Mouse (Mus musculus): ENCODE measurements at regions not wholly inside any gene's neighbourhood (a gene's known extent, or its start where the extent isn't known, plus 50 kb on each side); places are given as distances from the start of the nearest gene placed in this dataset.

DNA sequence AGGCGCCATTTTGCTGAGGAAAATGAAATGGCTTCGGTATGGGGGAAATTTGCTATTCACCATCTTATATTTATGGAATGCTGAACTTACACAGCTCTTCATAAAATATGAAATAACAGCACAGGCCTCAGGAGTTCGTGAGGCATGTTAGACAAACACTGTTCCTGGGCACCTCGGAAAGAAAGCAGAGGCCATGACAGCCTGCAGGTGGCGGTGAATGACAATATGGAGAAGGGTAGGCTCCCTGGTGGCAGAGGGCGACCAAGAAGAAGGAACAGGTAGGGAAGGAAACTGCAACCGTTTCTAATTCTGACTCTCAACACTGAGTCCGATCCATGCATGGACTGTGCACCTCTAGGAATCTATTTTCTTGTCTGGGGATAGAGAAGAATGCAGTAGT, 553.6 kb upstream of the Tmpo start:
- Histone ChIP-seq H3K9ac (ENCODE audit: low read depth, poor library complexity, severe bottlenecking) (no peak overlapping the region), H3K36me3 (ENCODE audit: control insufficient read depth, insufficient read depth, low read length, poor library complexity, severe bottlenecking) (no peaks in the 10 kb centered on the region), H3K4me1 (ENCODE audit: control insufficient read depth, insufficient read depth, low read length) (no peaks in the 10 kb centered on the region), H3K27me3 (ENCODE audit: control insufficient read depth, insufficient read depth, low read length, poor library complexity, severe bottlenecking) (no peaks in the 10 kb centered on the region), H3K9me3 (replicated peaks; ENCODE audit: control insufficient read depth, insufficient read depth, low read length, poor library complexity, severe bottlenecking) (no peaks in the 10 kb centered on the region), H3K27ac (ENCODE audit: insufficient read depth, low read length) (no peak overlapping the region), H3K4me3 (ENCODE audit: low read depth, low read length) (no peak overlapping the region)
- TF ChIP-seq EP300 (IDR thresholded peaks at IDR 0.05; ENCODE audit: insufficient read depth, low read depth, low read length) (no peak), CTCF (IDR thresholded peaks at IDR 0.05; ENCODE audit: low read depth, low read length) (no peak), POLR2A (IDR thresholded peaks at IDR 0.05; ENCODE audit: insufficient read depth, low read length) (no peak)

DNA sequence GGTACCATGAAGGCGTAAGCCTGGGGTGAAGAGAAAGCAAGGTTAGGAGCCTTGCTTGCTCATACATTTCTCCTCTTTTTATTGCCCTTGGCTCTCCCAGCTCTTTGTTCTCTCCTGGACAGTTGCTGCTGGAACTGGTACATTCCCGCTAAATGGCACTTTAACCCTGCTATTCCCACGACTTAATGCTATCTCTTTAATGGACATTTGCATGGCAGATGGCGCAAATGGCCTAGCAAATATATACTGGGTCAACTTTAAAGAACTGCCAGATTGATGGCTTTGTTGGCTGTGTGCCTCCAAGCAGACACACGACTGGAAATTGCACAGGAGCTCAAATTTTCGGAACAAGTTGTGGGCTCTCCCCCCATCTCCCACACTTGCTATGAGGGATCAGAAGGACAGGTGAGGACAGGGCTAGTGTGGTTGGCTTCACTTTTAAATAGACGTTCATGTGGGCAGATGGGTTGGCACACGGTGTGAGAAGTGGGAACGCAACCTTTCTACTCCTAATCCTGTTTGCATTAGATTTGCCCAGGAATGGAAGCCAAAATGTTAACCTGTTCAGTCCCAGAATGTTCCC, 551.0 kb upstream of the Tmpo start:
- Histone ChIP-seq H3K9me3 (replicated peaks; ENCODE audit: control insufficient read depth, insufficient read depth, low read length, poor library complexity, severe bottlenecking) (no peaks in the 10 kb centered on the region), H3K4me3 (ENCODE audit: low read depth, low read length) (no peak overlapping the region), H3K36me3 (ENCODE audit: control insufficient read depth, insufficient read depth, low read length, poor library complexity, severe bottlenecking) (no peaks in the 10 kb centered on the region), H3K27me3 (ENCODE audit: control insufficient read depth, insufficient read depth, low read length, poor library complexity, severe bottlenecking) (no peaks in the 10 kb centered on the region), H3K9ac (ENCODE audit: low read depth, poor library complexity, severe bottlenecking) (no peak overlapping the region), H3K4me1 (ENCODE audit: control insufficient read depth, insufficient read depth, low read length) (no peaks in the 10 kb centered on the region), H3K27ac (ENCODE audit: insufficient read depth, low read length) (no peak overlapping the region)
- no peak for TF ChIP-seq EP300 (IDR thresholded peaks at IDR 0.05; ENCODE audit: insufficient read depth, low read depth, low read length)
- no peak for TF ChIP-seq POLR2A (IDR thresholded peaks at IDR 0.05; ENCODE audit: insufficient read depth, low read length)
- TF ChIP-seq CTCF (IDR thresholded peaks at IDR 0.05; ENCODE audit: low read depth, low read length) = no peak

DNA sequence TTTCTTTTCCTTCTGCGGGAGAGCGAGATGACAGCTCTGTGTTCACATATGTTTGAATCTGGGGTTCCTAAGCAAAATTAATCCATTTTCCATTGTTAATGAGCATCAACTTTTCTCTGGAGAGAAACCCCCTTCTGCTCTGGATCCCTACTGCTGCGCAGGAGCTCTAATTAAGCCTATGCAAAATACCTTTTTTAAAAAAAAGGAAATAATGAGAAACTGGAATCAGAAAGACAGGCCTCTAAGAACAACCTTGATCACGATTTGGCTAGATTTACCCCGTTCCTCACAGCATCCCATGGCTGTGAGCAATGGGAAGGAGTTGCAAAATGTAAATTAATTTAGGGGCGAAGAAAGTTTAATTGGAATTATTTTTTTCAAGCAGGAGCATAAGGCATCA, 548.9 kb upstream of the Tmpo start:
- no peak overlapping the region for H3K4me3 ChIP-seq (ENCODE audit: low read depth, low read length)
- no peaks in the 10 kb centered on the region for H3K4me1 ChIP-seq (ENCODE audit: control insufficient read depth, insufficient read depth, low read length)
- H3K9me3 ChIP-seq (replicated peaks; ENCODE audit: control insufficient read depth, insufficient read depth, low read length, poor library complexity, severe bottlenecking) = no peaks in the 10 kb centered on the region
- H3K36me3 ChIP-seq (ENCODE audit: control insufficient read depth, insufficient read depth, low read length, poor library complexity, severe bottlenecking) = no peaks in the 10 kb centered on the region
- no peak overlapping the region for H3K9ac ChIP-seq (ENCODE audit: low read depth, poor library complexity, severe bottlenecking)
- no peaks in the 10 kb centered on the region for H3K27me3 ChIP-seq (ENCODE audit: control insufficient read depth, insufficient read depth, low read length, poor library complexity, severe bottlenecking)
- no peak for TF ChIP-seq POLR2A (IDR thresholded peaks at IDR 0.05; ENCODE audit: insufficient read depth, low read length)
- TF ChIP-seq CTCF (IDR thresholded peaks at IDR 0.05; ENCODE audit: low read depth, low read length) = no peak
- TF ChIP-seq EP300 (IDR thresholded peaks at IDR 0.05; ENCODE audit: insufficient read depth, low read depth, low read length) = no peak
- H3K27ac ChIP-seq (ENCODE audit: insufficient read depth, low read length) = no peak overlapping the region

DNA sequence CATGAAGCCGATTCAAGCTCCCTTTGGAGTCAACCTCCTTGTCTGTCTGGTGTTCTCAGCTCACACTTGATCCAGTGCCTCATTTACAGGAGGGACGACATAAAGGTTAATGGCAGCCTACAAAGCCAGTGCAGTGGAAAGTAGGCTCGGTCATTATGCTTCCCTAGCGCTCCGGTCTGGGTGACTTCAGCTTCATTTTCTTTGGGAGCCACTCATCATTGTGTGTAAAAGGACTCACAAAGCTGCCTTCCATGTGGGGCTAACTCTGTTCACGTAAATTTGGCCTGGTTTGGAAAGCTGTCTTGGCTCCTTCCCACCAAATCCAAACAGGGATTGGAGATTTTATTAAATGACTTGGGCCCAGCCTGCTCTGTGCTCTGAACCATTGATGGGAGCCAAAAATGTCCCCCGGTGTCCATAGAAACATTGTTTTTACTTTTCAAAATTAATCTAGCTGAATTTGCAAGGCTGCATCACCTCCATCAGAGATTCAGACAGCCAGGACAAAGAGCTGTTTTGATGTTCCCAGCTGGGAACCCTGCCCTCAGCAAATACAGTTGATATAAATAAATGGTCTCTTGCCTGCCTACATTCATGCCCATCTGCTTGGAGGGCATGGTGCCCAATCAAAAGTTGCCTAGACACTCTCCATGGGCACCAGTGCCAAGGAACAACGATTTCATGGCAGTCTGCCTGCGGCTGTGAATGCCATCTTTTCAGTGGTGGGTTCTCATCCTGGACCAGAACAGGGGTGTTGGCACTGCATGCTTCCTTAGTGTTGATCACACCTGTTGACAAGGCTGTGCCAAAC, 538.7 kb upstream of the Tmpo start:
- Histone ChIP-seq H3K4me3 (ENCODE audit: low read depth, low read length) (no peak overlapping the region), H3K27ac (ENCODE audit: insufficient read depth, low read length) (no peak overlapping the region), H3K9me3 (replicated peaks; ENCODE audit: control insufficient read depth, insufficient read depth, low read length, poor library complexity, severe bottlenecking) (no peaks in the 10 kb centered on the region), H3K4me1 (ENCODE audit: control insufficient read depth, insufficient read depth, low read length) (no peaks in the 10 kb centered on the region), H3K27me3 (ENCODE audit: control insufficient read depth, insufficient read depth, low read length, poor library complexity, severe bottlenecking) (no peaks in the 10 kb centered on the region), H3K36me3 (ENCODE audit: control insufficient read depth, insufficient read depth, low read length, poor library complexity, severe bottlenecking) (no peaks in the 10 kb centered on the region), H3K9ac (ENCODE audit: low read depth, poor library complexity, severe bottlenecking) (no peak overlapping the region)
- TF ChIP-seq POLR2A (IDR thresholded peaks at IDR 0.05; ENCODE audit: insufficient read depth, low read length) (no peak), EP300 (IDR thresholded peaks at IDR 0.05; ENCODE audit: insufficient read depth, low read depth, low read length) (no peak)

DNA sequence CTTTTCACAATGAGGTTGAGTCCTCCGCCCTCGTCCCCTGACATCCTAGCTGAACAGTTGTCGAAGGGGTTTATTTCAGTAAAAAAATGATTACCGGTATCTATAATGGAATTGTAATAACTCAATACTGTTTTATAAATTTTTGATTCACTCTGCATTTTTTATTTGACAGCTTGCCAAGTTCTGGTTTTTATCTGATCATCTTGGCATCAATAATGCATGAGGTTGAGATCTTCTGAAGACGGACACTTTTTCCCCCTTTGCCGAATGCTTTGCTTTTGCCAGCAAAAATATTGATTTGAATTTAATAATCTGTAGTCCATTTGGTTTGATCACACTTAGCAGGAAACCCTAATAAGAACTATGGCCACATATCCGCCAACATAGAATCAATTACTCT, 535.5 kb upstream of the Tmpo start:
- H3K9me3 ChIP-seq (replicated peaks; ENCODE audit: control insufficient read depth, insufficient read depth, low read length, poor library complexity, severe bottlenecking) = no peaks in the 10 kb centered on the region
- no peaks in the 10 kb centered on the region for H3K36me3 ChIP-seq (ENCODE audit: control insufficient read depth, insufficient read depth, low read length, poor library complexity, severe bottlenecking)
- H3K4me3 ChIP-seq (ENCODE audit: low read depth, low read length) = no peak overlapping the region
- no peaks in the 10 kb centered on the region for H3K27me3 ChIP-seq (ENCODE audit: control insufficient read depth, insufficient read depth, low read length, poor library complexity, severe bottlenecking)
- H3K9ac ChIP-seq (ENCODE audit: low read depth, poor library complexity, severe bottlenecking) = no peak overlapping the region
- no peak for TF ChIP-seq EP300 (IDR thresholded peaks at IDR 0.05; ENCODE audit: insufficient read depth, low read depth, low read length)
- no peak for TF ChIP-seq CTCF (IDR thresholded peaks at IDR 0.05; ENCODE audit: low read depth, low read length)
- TF ChIP-seq POLR2A (IDR thresholded peaks at IDR 0.05; ENCODE audit: insufficient read depth, low read length) = no peak
- H3K4me1 ChIP-seq (ENCODE audit: control insufficient read depth, insufficient read depth, low read length) = no peaks in the 10 kb centered on the region
- no peak overlapping the region for H3K27ac ChIP-seq (ENCODE audit: insufficient read depth, low read length)

DNA sequence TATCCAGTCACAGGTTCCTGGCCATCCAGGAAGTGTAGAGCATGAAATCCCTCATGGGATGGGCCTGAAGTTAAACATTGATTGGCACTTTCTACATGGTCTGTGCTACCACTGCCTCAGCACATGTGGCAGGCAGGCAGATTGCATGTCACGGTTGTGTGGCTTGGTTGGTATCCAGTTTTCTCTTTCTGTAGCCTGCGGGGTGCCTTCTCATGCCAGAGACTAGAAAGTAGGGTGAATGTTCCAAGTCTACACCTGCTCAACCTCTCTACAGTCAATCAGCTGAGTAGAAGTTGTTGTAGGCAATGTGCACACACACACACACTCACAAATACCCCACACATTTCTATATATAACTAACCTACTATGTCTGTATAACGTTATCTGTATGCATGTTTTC, 533.5 kb upstream of the Tmpo start:
- H3K27me3 ChIP-seq (ENCODE audit: control insufficient read depth, insufficient read depth, low read length, poor library complexity, severe bottlenecking) = no peaks in the 10 kb centered on the region
- H3K9me3 ChIP-seq (replicated peaks; ENCODE audit: control insufficient read depth, insufficient read depth, low read length, poor library complexity, severe bottlenecking) = no peaks in the 10 kb centered on the region
- H3K9ac ChIP-seq (ENCODE audit: low read depth, poor library complexity, severe bottlenecking) = no peak overlapping the region
- TF ChIP-seq CTCF (IDR thresholded peaks at IDR 0.05; ENCODE audit: low read depth, low read length) (no peak), EP300 (IDR thresholded peaks at IDR 0.05; ENCODE audit: insufficient read depth, low read depth, low read length) (no peak), POLR2A (IDR thresholded peaks at IDR 0.05; ENCODE audit: insufficient read depth, low read length) (no peak)
- no peaks in the 10 kb centered on the region for H3K36me3 ChIP-seq (ENCODE audit: control insufficient read depth, insufficient read depth, low read length, poor library complexity, severe bottlenecking)
- H3K4me1 ChIP-seq (ENCODE audit: control insufficient read depth, insufficient read depth, low read length) = no peaks in the 10 kb centered on the region
- no peak overlapping the region for H3K27ac ChIP-seq (ENCODE audit: insufficient read depth, low read length)
- no peak overlapping the region for H3K4me3 ChIP-seq (ENCODE audit: low read depth, low read length)

All from ES-Bruce4 (cell line).